Mouse (Mus musculus) large intestine, adult 2 months (tissue): ENCODE measurements around the gene Xrcc1. TPM values are rescaled to one million over a fixed set of nuclear protein-coding genes. Genes with fewer than 3 reads are reported as not detected.
"Not testable (repeated sequence)": the region's sequence is repeated elsewhere in the genome, so short reads cannot be mapped to it uniquely, and the experiment has no call there.

Experiments
- DNase-seq: peaks from one replicate; pipeline ENCODE4 v3.0.0-alpha.2; 2012; ENCODE audit warnings: low read depth, low spot score
- WGBS: fragments of 180-500 bp; shearing (Covaris S2); methylation state at CpG from one replicate; pipeline ENCODE4 v1.1.7; 2018; 5-methylcytosine and 5-hydroxymethylcytosine counted together
- polyA plus RNA-seq: library from polyadenylated mRNA; depleted of rRNA; stranded (reverse); fragments of >200 nt; gene quantifications from 2 replicates; pipeline ENCODE4 v1.2.3, GENCODE M21; 2012

The Xrcc1 gene
- polyA plus RNA-seq, 1 experiment = 27.8 TPM

- DNase-seq = no peak
- WGBS = 2% methylated on average over 13 of the region's 13 CpGs
These were observed 48.3 kb downstream of the Xrcc1 start for GRCm38 (mm10) chr7:24594309-24594803.

- 31% methylated on average over 2 of the region's 2 CpGs for WGBS
- DNase-seq = no peak
These were observed 49.4 kb downstream of the Xrcc1 start for GRCm38 (mm10) chr7:24595464-24595863.

- 57% methylated on average over 4 of the region's 4 CpGs for WGBS
- no peak for DNase-seq
These were observed 52.0 kb downstream of the Xrcc1 start for GRCm38 (mm10) chr7:24598121-24598520.

- 60% methylated on average over 15 of the region's 15 CpGs for WGBS
- DNase-seq = no peak
These were observed 53.4 kb downstream of the Xrcc1 start for GRCm38 (mm10) chr7:24599211-24600067.

- DNase-seq = no peak
- WGBS = 5% methylated on average over 13 of the region's 13 CpGs
These were observed 55.0 kb downstream of the Xrcc1 start for GRCm38 (mm10) chr7:24600941-24601597.

- DNase-seq = no peak
These were observed 59.5 kb downstream of the Xrcc1 start for GRCm38 (mm10) chr7:24605561-24605960.

GRCm38 (mm10) chr7:24606046-24606445 lies 60.0 kb downstream of the Xrcc1 start:
- WGBS = 72% methylated on average over 7 of the region's 7 CpGs
- DNase-seq = no peak

More at GRCm38 (mm10) chr7:24605561-24605960, 59.5 kb downstream of the Xrcc1 start:
- 77% methylated on average over 7 of the region's 7 CpGs for WGBS

GRCm38 (mm10) chr7:24608017-24608416 lies 61.9 kb downstream of the Xrcc1 start:
- 68% methylated on average over 6 of the region's 6 CpGs for WGBS
- no peak for DNase-seq

- 79% methylated on average over 8 of the region's 8 CpGs for WGBS
- no peak for DNase-seq
These were observed 62.5 kb downstream of the Xrcc1 start for GRCm38 (mm10) chr7:24608561-24608960.

- WGBS = 5% methylated on average over 27 of the region's 27 CpGs
- no peak for DNase-seq
These were observed 64.2 kb downstream of the Xrcc1 start, which contains the start of gene Phldb3 for GRCm38 (mm10) chr7:24610144-24610878. TSS of gene Phldb3 (plus strand) at chr7:24610763.

GRCm38 (mm10) chr7:24610879-24611494 lies 64.9 kb downstream of the Xrcc1 start:
- no peak for DNase-seq
- under 1% methylated on average over 36 of the region's 36 CpGs for WGBS

- WGBS = 9% methylated on average over 7 of the region's 7 CpGs
- DNase-seq = no peak
These were observed 65.6 kb downstream of the Xrcc1 start for GRCm38 (mm10) chr7:24611709-24612108.

- no peak for DNase-seq
- 27% methylated on average over 27 of the region's 27 CpGs for WGBS
These were observed 66.3 kb downstream of the Xrcc1 start for GRCm38 (mm10) chr7:24612308-24612910.

- WGBS = 93% methylated on average over 13 of the region's 13 CpGs
- DNase-seq = no peak
These were observed 68.7 kb downstream of the Xrcc1 start for GRCm38 (mm10) chr7:24614816-24615215.

GRCm38 (mm10) chr7:24617763-24618162 lies 71.7 kb downstream of the Xrcc1 start:
- DNase-seq = no peak
- WGBS = 81% methylated on average over 8 of the region's 8 CpGs

GRCm38 (mm10) chr7:24618374-24618773 lies 72.3 kb downstream of the Xrcc1 start:
- 87% methylated on average over 8 of the region's 8 CpGs for WGBS
- DNase-seq = not testable (repeated sequence)

GRCm38 (mm10) chr7:24619671-24620397 lies 73.7 kb downstream of the Xrcc1 start:
- DNase-seq = no peak
- 88% methylated on average over 13 of the region's 13 CpGs for WGBS

- no peak for DNase-seq
- 90% methylated on average over 3 of the region's 3 CpGs for WGBS
These were observed 75.1 kb downstream of the Xrcc1 start for GRCm38 (mm10) chr7:24621193-24621592.
